Mouse (Mus musculus): ENCODE results near the gene Olfr1204.

Gene Olfr1204

GRCm38 (mm10) chr2:88848992-88849391 lies at the start of gene Olfr1204:
Olfr1204 (plus strand) TSS chr2:88849292.
- in situ Hi-C loops (cut with MboI; ENCODE audit: unreplicated experiment in 2 of 2) = no loop called here

DNA sequence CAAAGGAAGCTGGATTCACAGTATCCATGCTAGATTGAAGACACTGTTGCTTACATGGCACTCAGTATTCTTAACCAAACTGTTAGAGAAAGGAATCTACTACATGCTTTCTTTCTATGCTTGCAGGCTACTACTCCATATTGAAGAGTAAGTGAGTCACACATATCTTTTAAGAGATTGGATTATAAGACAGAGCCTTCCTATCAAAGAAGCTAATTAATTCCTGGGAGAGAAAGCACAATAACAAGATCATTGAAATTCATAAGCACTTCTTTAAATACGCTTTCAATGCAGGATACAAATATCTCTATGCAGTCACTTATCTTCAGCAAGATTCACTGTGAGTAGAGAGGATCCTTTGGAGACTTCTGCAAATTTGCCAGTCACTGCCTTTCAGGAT lies 34.9 kb upstream of the Olfr1204 start, which contains the start of gene Olfr1202:
Gene Olfr1202 (plus strand): TSS at position 301 of the 400 bp plus-strand sequence.
- in situ Hi-C loops (cut with MboI; ENCODE audit: unreplicated experiment in 2 of 2) = no loop called here

GRCm38 (mm10) chr2:88829437-88829836 lies 19.7 kb upstream of the Olfr1204 start, which contains the start of gene Olfr1205:
Olfr1205 (plus strand) TSS chr2:88829737.
- in situ Hi-C loops (cut with MboI; ENCODE audit: unreplicated experiment in 2 of 2) = no loop called here

GRCm38 (mm10) chr2:88838477-88838876 lies 10.6 kb upstream of the Olfr1204 start:
- in situ Hi-C loops (cut with MboI; ENCODE audit: unreplicated experiment in 2 of 2) = no loop called here

GRCm38 (mm10) chr2:88862931-88863330 lies 13.8 kb downstream of the Olfr1204 start, which contains the start of gene Olfr1206:
Olfr1206 (plus strand) TSS chr2:88863231.
- in situ Hi-C loops (cut with MboI; ENCODE audit: unreplicated experiment in 2 of 2) = no loop called here

- in situ Hi-C loops (cut with MboI; ENCODE audit: unreplicated experiment in 2 of 2) = no loop called here
These were observed 53.1 kb downstream of the Olfr1204 start, which contains the start of gene Olfr1208 for GRCm38 (mm10) chr2:88902211-88902610. Olfr1208 (minus strand) TSS chr2:88902311.

All from v-Abl transformed pro-B cells (cell line).